In the genomic region with DNA sequence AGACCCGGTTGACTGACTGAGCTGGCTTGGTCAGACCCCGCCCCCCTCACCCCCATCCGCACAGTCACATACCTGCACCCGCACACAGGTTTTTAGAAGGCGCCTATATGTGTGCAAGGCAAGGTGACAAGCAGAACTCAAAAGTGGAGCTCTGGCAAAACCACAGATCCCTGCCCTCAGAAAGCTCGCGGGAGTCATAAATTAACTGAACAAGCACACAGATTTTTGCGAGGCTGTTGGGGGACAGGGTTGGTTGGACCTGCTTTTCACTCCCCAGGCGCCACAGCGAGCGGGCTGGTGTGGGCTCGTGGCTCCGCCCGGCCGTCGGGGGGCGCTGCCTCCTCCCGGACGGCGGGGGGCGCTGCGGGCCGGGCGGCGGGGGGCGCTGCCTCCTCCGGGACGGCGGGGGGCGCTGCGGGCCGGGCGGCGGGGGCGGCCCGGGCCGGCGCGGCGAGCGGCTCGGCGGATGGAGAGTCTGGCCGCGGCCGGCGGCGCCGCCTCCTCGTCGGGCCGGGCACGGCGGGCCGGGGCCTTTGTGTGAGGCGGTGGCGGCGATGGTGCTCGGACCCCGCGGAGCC, we compare ENCODE assay signal across 8 mouse cellular contexts. TPM values are rescaled to one million over a fixed set of nuclear protein-coding genes. Genes with fewer than 3 reads are reported as not detected.
DNase-seq lines count a peak whose midpoint lies in the region; ATAC-seq and TF ChIP-seq lines count a peak whose summit lies in the region.

Zbtb39 (plus strand) TSS at position 456 of the 578 bp plus-strand sequence.

- peak within 1 kb of the TSS; percentile 88 for H3K4me2 ChIP-seq in heart, embryonic 14.5 days (ENCODE audit: low read length)
- H3K4me2 ChIP-seq in kidney, postnatal 0 days (ENCODE audit: low read length) = peak within 1 kb of the TSS; percentile 69
- H3K4me2 ChIP-seq in liver, embryonic 14.5 days (ENCODE audit: low read depth) = peak within 1 kb of the TSS; percentile 75
- H3K4me2 ChIP-seq in neural tube, embryonic 11.5 days (ENCODE audit: low read depth) = peak within 1 kb of the TSS; percentile 53
- H3K4me2 ChIP-seq in stomach, embryonic 16.5 days (ENCODE audit: low read depth, low read length) = peak within 1 kb of the TSS; percentile 79

- peak; percentile 80 for DNase-seq in CD4-positive helper T cell, adult 2 months (ENCODE audit: low read depth, low spot score)
- peak; percentile 87 for DNase-seq in kidney, postnatal 0 days (ENCODE audit: low spot score)
- peak in 2 of 3 experiments; percentile 51 to 54 for DNase-seq in liver, embryonic 14.5 days (ENCODE audit: low read depth in 3 of 3, low spot score in 3 of 3)
- DNase-seq in neural tube, embryonic 11.5 days (ENCODE audit: low spot score) = peak; percentile 87

- under 1% methylated on average over 41 of the region's 61 CpGs for WGBS in heart, embryonic 14.5 days
- under 1% methylated on average over 46 of the region's 61 CpGs for WGBS in kidney, postnatal 0 days
- WGBS in liver, embryonic 14.5 days (ENCODE audit: insufficient replicate concordance) = 3% methylated on average over 50 of the region's 61 CpGs
- WGBS in neural tube, embryonic 11.5 days = 4% methylated on average over 26 of the region's 61 CpGs
- WGBS in stomach, embryonic 16.5 days = under 1% methylated on average over 42 of the region's 61 CpGs

- H3K4me3 ChIP-seq in bone marrow macrophage, adult 2 months (ENCODE audit: insufficient read depth, low read length) = peak within 1 kb of the TSS; percentile 94
- H3K4me3 ChIP-seq in heart, embryonic 14.5 days (ENCODE audit: control insufficient read depth in 1 of 2, insufficient read depth in 1 of 2, low read depth in 1 of 2, low read length in 2 of 2) = peak within 1 kb of the TSS; percentile 81 to 97
- peak within 1 kb of the TSS; percentile 97 for H3K4me3 ChIP-seq in kidney, postnatal 0 days (replicated peaks; ENCODE audit: low read depth, low read length)
- H3K4me3 ChIP-seq in liver, embryonic 14.5 days (ENCODE audit: insufficient read depth in 1 of 2, low read depth in 2 of 2, low read length in 2 of 2) = peak within 1 kb of the TSS; percentile 72 to 82
- H3K4me3 ChIP-seq in neural tube, embryonic 11.5 days (ENCODE audit: low read depth, low read length) = peak within 1 kb of the TSS; percentile 99
- peak within 1 kb of the TSS; percentile 79 for H3K4me3 ChIP-seq in stomach, embryonic 16.5 days (replicated peaks; ENCODE audit: low read length)

- TF ChIP-seq POLR2A in bone marrow macrophage, adult 2 months (IDR thresholded peaks at IDR 0.05; ENCODE audit: borderline replicate concordance, low read depth, low read length) = no peak

- no peak within 1 kb of the TSS for H3K27ac ChIP-seq in bone marrow macrophage, adult 2 months (ENCODE audit: insufficient read depth, low read depth, low read length)
- H3K27ac ChIP-seq in heart, embryonic 14.5 days (replicated peaks in 1 of 2; ENCODE audit: control insufficient read depth in 1 of 2, insufficient read depth in 1 of 2, low read depth in 2 of 2, low read length in 2 of 2) = peak within 1 kb of the TSS in 1 of 2 experiments; percentile 84; a peak in 2 of 4 replicates
- peak within 1 kb of the TSS; percentile 92 for H3K27ac ChIP-seq in kidney, postnatal 0 days
- peak within 1 kb of the TSS; percentile 45 for H3K27ac ChIP-seq in liver, embryonic 14.5 days
- H3K27ac ChIP-seq in neural tube, embryonic 11.5 days (ENCODE audit: low read depth, low read length) = peak within 1 kb of the TSS; percentile 56
- H3K27ac ChIP-seq in stomach, embryonic 16.5 days (ENCODE audit: low read length) = peak within 1 kb of the TSS; percentile 58

- H3K4me1 ChIP-seq in bone marrow macrophage, adult 2 months (ENCODE audit: control insufficient read depth, insufficient read depth, low read length) = peaks cover 19% of the 10 kb centered on the region
- peaks cover 3 to 11% of the 10 kb centered on the region in 2 experiments; a peak in 2 of 4 replicates for H3K4me1 ChIP-seq in heart, embryonic 14.5 days (ENCODE audit: control insufficient read depth in 2 of 2, insufficient read depth in 2 of 2, low read length in 2 of 2)
- no peaks in the 10 kb centered on the region for H3K4me1 ChIP-seq in kidney, postnatal 0 days (replicated peaks; ENCODE audit: insufficient read depth, low read length)
- peaks cover 29 to 36% of the 10 kb centered on the region in 2 experiments for H3K4me1 ChIP-seq in liver, embryonic 14.5 days (replicated peaks; ENCODE audit: control insufficient read depth in 2 of 2, insufficient read depth in 2 of 2, low read length in 1 of 2)
- peaks cover 6% of the 10 kb centered on the region; the same call in 1 of the 2 replicates for H3K4me1 ChIP-seq in neural tube, embryonic 11.5 days (ENCODE audit: control insufficient read depth, insufficient read depth, low read length)
- peaks cover 9% of the 10 kb centered on the region; the same call in 1 of the 2 replicates for H3K4me1 ChIP-seq in stomach, embryonic 16.5 days (ENCODE audit: control insufficient read depth, insufficient read depth, low read length)

- no peaks in the 10 kb centered on the region for H3K27me3 ChIP-seq in heart, embryonic 14.5 days (ENCODE audit: control insufficient read depth, insufficient read depth, low read length)
- no peaks in the 10 kb centered on the region for H3K27me3 ChIP-seq in kidney, postnatal 0 days (ENCODE audit: insufficient read depth, low read length)
- no peaks in the 10 kb centered on the region for H3K27me3 ChIP-seq in liver, embryonic 14.5 days (ENCODE audit: control insufficient read depth, insufficient read depth, low read length)
- H3K27me3 ChIP-seq in neural tube, embryonic 11.5 days (ENCODE audit: control insufficient read depth, insufficient read depth, low read length) = no peaks in the 10 kb centered on the region
- H3K27me3 ChIP-seq in stomach, embryonic 16.5 days (ENCODE audit: control insufficient read depth, insufficient read depth, low read length) = no peaks in the 10 kb centered on the region

- TF ChIP-seq CTCF in bone marrow macrophage, adult 2 months (IDR thresholded peaks at IDR 0.05; ENCODE audit: low read depth, low read length) = 0 out of 2 replicates have a peak, but pooled peaks have one; percentile 14
- TF ChIP-seq CTCF in kidney, postnatal 0 days (IDR thresholded peaks at IDR 0.05; ENCODE audit: low read depth) = peak; percentile 59
- TF ChIP-seq CTCF in liver, embryonic 14.5 days (IDR thresholded peaks at IDR 0.05; ENCODE audit: low read depth) = peak; percentile 47

- no peak for TF ChIP-seq EP300 in liver, embryonic 14.5 days (IDR thresholded peaks at IDR 0.05; ENCODE audit: low read depth)

- peak within 1 kb of the TSS; percentile 98 for H3K9ac ChIP-seq in heart, embryonic 14.5 days (ENCODE audit: low read length)
- H3K9ac ChIP-seq in kidney, postnatal 0 days (ENCODE audit: low read depth, low read length) = peak within 1 kb of the TSS; percentile 98
- peak within 1 kb of the TSS; percentile 79 for H3K9ac ChIP-seq in liver, embryonic 14.5 days (replicated peaks)
- H3K9ac ChIP-seq in neural tube, embryonic 11.5 days (ENCODE audit: low read length) = peak within 1 kb of the TSS; percentile 98
- H3K9ac ChIP-seq in stomach, embryonic 16.5 days (ENCODE audit: low read length) = peak within 1 kb of the TSS; percentile 93

- ATAC-seq in erythroblast, adult 5-6 weeks (replicated peaks; ENCODE audit: low FRiP score, poor library complexity, severe bottlenecking) = peak; percentile 47; the same call in 1 of the 2 replicates
- peak; percentile 78 for ATAC-seq in heart, embryonic 14.5 days (ENCODE audit: insufficient number of reproducible peaks, insufficient read depth, low FRiP score, low read depth)
- peak; percentile 83 for ATAC-seq in kidney, postnatal 0 days (replicated peaks; ENCODE audit: low FRiP score, low read depth)
- ATAC-seq in liver, embryonic 14.5 days (ENCODE audit: insufficient read depth) = peak; percentile 69
- peak; percentile 82 for ATAC-seq in neural tube, embryonic 11.5 days (ENCODE audit: insufficient read depth, low FRiP score, low TSS enrichment)
- ATAC-seq in stomach, embryonic 16.5 days (ENCODE audit: insufficient read depth, low FRiP score) = peak; percentile 85

- H3K36me3 ChIP-seq in heart, embryonic 14.5 days (ENCODE audit: control insufficient read depth, insufficient read depth, low read length) = peaks cover 30% of the 10 kb centered on the region
- H3K36me3 ChIP-seq in kidney, postnatal 0 days (ENCODE audit: insufficient read depth, low read length) = peaks cover 29% of the 10 kb centered on the region
- peaks cover 22% of the 10 kb centered on the region for H3K36me3 ChIP-seq in liver, embryonic 14.5 days (replicated peaks; ENCODE audit: control insufficient read depth, insufficient read depth, low read depth)
- peaks cover 21% of the 10 kb centered on the region for H3K36me3 ChIP-seq in neural tube, embryonic 11.5 days (ENCODE audit: control insufficient read depth, insufficient read depth, low read length)
- H3K36me3 ChIP-seq in stomach, embryonic 16.5 days (ENCODE audit: control insufficient read depth, insufficient read depth, low read length) = peaks cover 27% of the 10 kb centered on the region

- no peaks in the 10 kb centered on the region for H3K9me3 ChIP-seq in heart, embryonic 14.5 days (ENCODE audit: control insufficient read depth, low read length)
- no peaks in the 10 kb centered on the region for H3K9me3 ChIP-seq in kidney, postnatal 0 days (replicated peaks; ENCODE audit: low read length)
- no peaks in the 10 kb centered on the region for H3K9me3 ChIP-seq in liver, embryonic 14.5 days (ENCODE audit: control insufficient read depth, low read length)
- no peaks in the 10 kb centered on the region for H3K9me3 ChIP-seq in neural tube, embryonic 11.5 days (ENCODE audit: control insufficient read depth, low read length)
- H3K9me3 ChIP-seq in stomach, embryonic 16.5 days (replicated peaks; ENCODE audit: control insufficient read depth, low read length) = peaks cover 4% of the 10 kb centered on the region

RNA-seq across cellular contexts. Expression of gene Zbtb39, which starts in this region (rescaled TPM):
- polyA plus RNA-seq in bone marrow macrophage, adult 2 months (2012; ENCODE audit: insufficient read depth, insufficient read length, missing spikeins) = 4.4 and 4.6 TPM in 2 replicates
- 0.19 and 1.7 TPM in 2 replicates for total RNA-seq in erythroblast, adult 5-6 weeks (2015; ENCODE audit: low replicate concordance)
- 0.28 and 1.3 TPM in 2 replicates for total RNA-seq in erythroblast, adult 5-6 weeks (2017; ENCODE audit: low replicate concordance)
- polyA plus RNA-seq in heart, embryonic 14.5 days (2014; fragmentation: Nextera tagmentation; extraction: Ambion mirVana) = 2.3 and 2.6 TPM in 2 replicates
- 2.8 and 3.0 TPM in 2 replicates for polyA plus RNA-seq in kidney, postnatal 0 days (2015; fragmentation: Nextera tagmentation; extraction: Ambion mirVana)
- polyA plus RNA-seq in liver, embryonic 14.5 days (2012; rRNA removed) = 1.9 and 2.1 TPM in 2 replicates
- polyA plus RNA-seq in liver, embryonic 14.5 days (2014; fragmentation: Nextera tagmentation; extraction: Ambion mirVana) = 0.72 and 0.83 TPM in 2 replicates
- polyA plus RNA-seq in neural tube, embryonic 11.5 days (2014; fragmentation: Nextera tagmentation; extraction: Ambion mirVana) = 7.0 and 8.0 TPM in 2 replicates
- 2.0 and 2.2 TPM in 2 replicates for polyA plus RNA-seq in stomach, embryonic 16.5 days (2015; fragmentation: Nextera tagmentation; extraction: Ambion mirVana)
